Mouse (Mus musculus) liver, embryonic 11.5 days (tissue): ENCODE measurements around the gene Grik5. TPM values are rescaled to one million over a fixed set of nuclear protein-coding genes. Genes with fewer than 3 reads are reported as not detected.

Experiments
- ATAC-seq: fragments of 200-750 bp; cut with Nextera tagmentation; replicated peaks from 2 replicates; pipeline ENCODE4 v1.8.0; 2017; ENCODE audit warnings: moderate number of reproducible peaks, mild to moderate bottlenecking, moderate TSS enrichment, moderate library complexity; ENCODE audit not compliant: low FRiP score
- DNase-seq: peaks from one replicate; pipeline ENCODE4 v3.0.0-alpha.2; 2017; ENCODE audit warnings: low spot score
- H3K27ac ChIP-seq: fragments of 300-500 bp; sonication (generic); 2 replicates; pipeline ENCODE4 v1.5.1; 2014; ENCODE audit warnings: mild to moderate bottlenecking, low read depth, low read length, control low read depth
- H3K27me3 ChIP-seq: fragments of 300-500 bp; sonication (generic); replicated peaks from 2 replicates; pipeline ENCODE4 v1.6.1; 2014; ENCODE audit warnings: low read length, mixed read lengths; ENCODE audit not compliant: control insufficient read depth, insufficient read depth
- H3K36me3 ChIP-seq: fragments of 300-500 bp; sonication (generic); 2 replicates; pipeline ENCODE4 v1.6.1; 2014; ENCODE audit warnings: mild to moderate bottlenecking, low read length, moderate library complexity, mixed read lengths; ENCODE audit not compliant: control insufficient read depth, insufficient read depth
- H3K4me1 ChIP-seq: fragments of 300-500 bp; sonication (generic); replicated peaks from 2 replicates; pipeline ENCODE4 v1.6.1; 2014; ENCODE audit warnings: low read length, mixed read lengths; ENCODE audit not compliant: control insufficient read depth, insufficient read depth
- H3K4me2 ChIP-seq: fragments of 300-500 bp; sonication (generic); 2 replicates; pipeline ENCODE4 v1.6.1; 2014; ENCODE audit warnings: mild to moderate bottlenecking, control low read depth, moderate library complexity
- H3K4me3 ChIP-seq: fragments of 300-500 bp; sonication (generic); 2 replicates; pipeline ENCODE4 v1.5.1; 2014; ENCODE audit warnings: low read depth, low read length, control low read depth
- H3K9ac ChIP-seq: fragments of 300-500 bp; sonication (generic); 2 replicates; pipeline ENCODE4 v1.6.1; 2014; ENCODE audit warnings: low read depth, low read length, control low read depth
- H3K9me3 ChIP-seq: fragments of 300-500 bp; sonication (generic); 2 replicates; pipeline ENCODE4 v1.6.1; 2016; ENCODE audit warnings: low read length, inconsistent platforms, mixed read lengths; ENCODE audit not compliant: control insufficient read depth
- WGBS: fragments of 180-500 bp; shearing (Covaris S2); extraction: QIAGEN DNeasy Blood & Tissue Kit; methylation state at CpG from one replicate; pipeline ENCODE4 v1.1.7; 2014; 5-methylcytosine and 5-hydroxymethylcytosine counted together
- polyA plus RNA-seq: library from polyadenylated mRNA; unstranded; fragments of >200 nt; fragmentation: Nextera tagmentation; extraction: Ambion mirVana; gene quantifications from 2 replicates; pipeline ENCODE4 v1.2.1, GENCODE M21; 2014

The Grik5 gene
- polyA plus RNA-seq, result 3.5 and 5.3 TPM in 2 replicates

- Histone ChIP-seq H3K4me3 (peak within 1 kb of the TSS; percentile 68), H3K4me1 (peaks cover 32% of the 10 kb centered on the region), H3K9ac (peak within 1 kb of the TSS; percentile 78), H3K27ac (peak within 1 kb of the TSS; percentile 70), H3K27me3 (no peaks in the 10 kb centered on the region), H3K36me3 (peaks cover 8% of the 10 kb centered on the region), H3K9me3 (no peaks in the 10 kb centered on the region), H3K4me2 (peak within 1 kb of the TSS; percentile 96)
- WGBS, result 4% methylated on average over 27 of the region's 28 CpGs
- no peak for DNase-seq
- no peak for ATAC-seq
These were observed at the start of gene Grik5, which contains the start of gene Zfp574 for GRCm38 (mm10) chr7:25071979-25072715. Grik5 (minus strand) TSS chr7:25072346. Zfp574 (plus strand) TSS chr7:25072567.

DNA sequence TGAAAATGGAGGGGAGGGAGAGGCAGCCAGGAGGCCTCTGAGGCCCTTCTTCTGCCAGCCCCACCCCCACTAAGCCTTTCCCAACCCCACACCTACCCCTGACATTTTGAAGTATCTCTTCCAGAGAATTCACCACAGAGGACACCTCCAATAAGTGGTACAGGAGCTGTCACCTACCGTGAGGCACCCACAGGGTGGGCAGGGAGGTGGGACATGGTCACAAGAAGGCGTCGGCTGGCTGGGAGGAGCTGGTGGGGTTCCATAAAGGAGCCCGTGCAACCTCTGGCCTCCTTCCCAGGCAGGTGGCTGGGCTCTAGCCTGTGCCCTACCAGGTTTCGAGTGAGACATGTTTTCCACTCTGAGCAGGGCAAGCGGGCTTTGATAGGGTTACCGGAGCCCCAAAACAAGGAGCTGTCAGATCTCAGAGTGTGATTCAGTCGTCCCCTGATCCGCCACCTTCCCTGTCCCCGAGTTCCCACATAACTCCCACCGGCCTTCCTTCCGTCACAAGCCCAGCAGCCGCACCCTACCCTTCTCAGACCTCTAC, 49.2 kb upstream of the Grik5 start:
- ATAC-seq (no peak), DNase-seq (no peak)
- 75% methylated on average over 13 of the region's 13 CpGs for WGBS
- H3K9me3 ChIP-seq, result no peaks in the 10 kb centered on the region
- H3K9ac ChIP-seq, result no peak overlapping the region
- H3K27me3 ChIP-seq, result no peaks in the 10 kb centered on the region
- H3K27ac ChIP-seq, result no peak overlapping the region
- peaks cover 9% of the 10 kb centered on the region for H3K4me1 ChIP-seq
- H3K4me3 ChIP-seq, result no peak overlapping the region
- H3K36me3 ChIP-seq, result no peaks in the 10 kb centered on the region
- no peak overlapping the region for H3K4me2 ChIP-seq

GRCm38 (mm10) chr7:25120061-25120834, 48.1 kb upstream of the Grik5 start:
- H3K4me1 ChIP-seq, result peaks cover 9% of the 10 kb centered on the region
- no peaks in the 10 kb centered on the region for H3K36me3 ChIP-seq
- no peak overlapping the region for H3K9ac ChIP-seq
- no peak overlapping the region for H3K4me2 ChIP-seq
- H3K27ac ChIP-seq, result no peak overlapping the region
- H3K27me3 ChIP-seq, result peaks cover 3% of the 10 kb centered on the region
- ATAC-seq (no peak), DNase-seq (no peak)
- no peaks in the 10 kb centered on the region for H3K9me3 ChIP-seq
- no peak overlapping the region for H3K4me3 ChIP-seq
- WGBS, result 48% methylated on average over 24 of the region's 25 CpGs

- Histone ChIP-seq H3K27ac (no peak overlapping the region), H3K9me3 (no peaks in the 10 kb centered on the region), H3K4me3 (no peak overlapping the region), H3K4me1 (no peaks in the 10 kb centered on the region), H3K36me3 (no peaks in the 10 kb centered on the region), H3K27me3 (peaks cover 8% of the 10 kb centered on the region), H3K9ac (no peak overlapping the region), H3K4me2 (no peak overlapping the region)
- DNase-seq (no peak), ATAC-seq (no peak)
- WGBS, result 80% methylated on average over 16 of the region's 16 CpGs
These were observed 40.9 kb upstream of the Grik5 start for GRCm38 (mm10) chr7:25112956-25113603.

GRCm38 (mm10) chr7:25112178-25112955, 40.2 kb upstream of the Grik5 start:
- 82% methylated on average over 17 of the region's 17 CpGs for WGBS
- Histone ChIP-seq H3K4me3 (no peak overlapping the region), H3K4me2 (no peak overlapping the region), H3K27me3 (peaks cover 8% of the 10 kb centered on the region), H3K9ac (no peak overlapping the region), H3K27ac (no peak overlapping the region), H3K9me3 (no peaks in the 10 kb centered on the region), H3K36me3 (no peaks in the 10 kb centered on the region), H3K4me1 (no peaks in the 10 kb centered on the region)
- ATAC-seq (no peak), DNase-seq (no peak)

DNA sequence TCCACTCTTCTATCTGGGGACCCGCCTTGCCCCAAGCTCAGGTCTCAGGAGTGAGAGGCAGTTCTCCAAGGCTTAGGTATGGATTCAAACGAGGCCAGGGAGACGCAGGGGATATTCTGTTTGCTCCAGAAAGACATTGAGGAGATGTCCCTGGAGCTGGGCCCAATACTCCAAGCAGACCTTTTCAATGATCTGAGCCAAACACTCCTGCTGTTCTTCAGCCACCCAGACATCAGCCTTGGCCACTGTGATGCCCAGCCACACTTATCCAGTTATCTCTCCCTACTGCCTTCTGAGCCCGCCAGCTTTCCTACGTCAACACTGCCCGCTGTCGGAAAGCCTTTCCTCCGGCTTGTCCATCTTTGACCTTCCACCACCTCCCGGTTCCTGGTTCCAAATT, 38.2 kb upstream of the Grik5 start:
- ATAC-seq (no peak), DNase-seq (no peak)
- Histone ChIP-seq H3K36me3 (no peaks in the 10 kb centered on the region), H3K9ac (no peak overlapping the region), H3K27ac (no peak overlapping the region), H3K4me3 (no peak overlapping the region), H3K4me1 (no peaks in the 10 kb centered on the region), H3K9me3 (no peaks in the 10 kb centered on the region), H3K27me3 (peaks cover 6% of the 10 kb centered on the region), H3K4me2 (no peak overlapping the region)
- WGBS, result 84% methylated on average over 9 of the region's 9 CpGs

GRCm38 (mm10) chr7:25109355-25109754, 37.2 kb upstream of the Grik5 start:
- no peaks in the 10 kb centered on the region for H3K27me3 ChIP-seq
- H3K4me3 ChIP-seq, result no peak overlapping the region
- H3K4me2 ChIP-seq, result no peak overlapping the region
- DNase-seq, result no peak
- ATAC-seq, result no peak
- no peaks in the 10 kb centered on the region for H3K36me3 ChIP-seq
- no peaks in the 10 kb centered on the region for H3K9me3 ChIP-seq
- H3K27ac ChIP-seq, result no peak overlapping the region
- no peak overlapping the region for H3K9ac ChIP-seq
- H3K4me1 ChIP-seq, result no peaks in the 10 kb centered on the region
- WGBS, result 76% methylated on average over 12 of the region's 12 CpGs
